In the genomic region with DNA sequence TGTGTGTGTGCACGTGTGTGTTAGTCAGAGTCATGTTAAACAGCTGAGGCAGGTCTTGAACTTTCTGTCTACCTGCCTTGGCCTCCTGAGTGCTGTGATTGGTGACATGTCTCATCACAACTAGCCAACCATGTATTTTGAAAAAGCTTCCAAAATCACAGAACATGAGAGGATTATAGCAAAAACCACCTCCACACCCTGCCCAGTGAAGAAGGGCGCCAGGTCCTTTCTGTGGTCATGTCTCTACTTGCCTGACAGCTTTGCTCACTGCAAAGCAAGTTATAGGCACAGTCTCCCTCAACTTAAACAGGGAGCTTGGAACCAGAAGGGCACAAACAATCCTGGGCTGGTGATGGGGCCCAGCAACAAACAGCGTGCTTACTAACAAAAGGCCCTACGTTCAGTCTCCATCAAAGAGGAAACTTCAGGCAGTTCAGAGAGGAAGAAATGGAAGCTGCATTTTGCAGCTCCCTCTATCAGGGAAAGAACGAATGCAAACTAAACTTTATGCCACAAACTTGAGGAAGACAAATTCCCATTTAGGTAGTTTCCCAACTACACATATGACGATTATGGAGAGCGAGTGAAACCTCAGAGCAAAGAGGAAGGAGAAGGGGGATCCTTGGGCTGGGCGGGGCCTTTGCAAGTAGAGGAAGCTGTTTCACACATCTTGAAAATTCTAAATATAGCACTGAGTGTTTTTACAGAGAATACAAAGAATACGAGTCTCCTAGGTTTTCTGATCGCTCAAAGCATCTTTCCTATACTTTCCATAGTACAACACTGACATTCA, we compare ENCODE assay signal across 1 mouse cellular context.
TF ChIP-seq lines count a peak whose summit lies in the region.

No protein-coding gene starts in this region.

TF ChIP-seq in CH12.LX, 34 proteins besides CTCF, POLR2A, EP300 and RAD21 (continued from another document):
- TF ChIP-seq MAZ (IDR thresholded peaks at IDR 0.05; ENCODE audit: low read depth, low read length) (0 out of 2 replicates have a peak, but pooled peaks have one; percentile 32), MAX (IDR thresholded peaks at IDR 0.05; ENCODE audit: low read length) (0 out of 2 replicates have a peak, but pooled peaks have one; percentile 12)
